Mouse (Mus musculus): ENCODE measurements around the gene Sox5.

- TF ChIP-seq EP300 (IDR thresholded peaks at IDR 0.05; ENCODE audit: low read depth) (no peak), CTCF (IDR thresholded peaks at IDR 0.05; ENCODE audit: low read depth) (no peak)
These were observed 711.3 kb downstream of the Sox5 start for GRCm38 (mm10) chr6:144070461-144070860.

All from heart, postnatal 0 days (tissue).